8 mouse cellular contexts compared by ENCODE assay signal in genomic region chr12:54697003-54697597, GRCm38 (mm10). TPM values are rescaled to one million over a fixed set of nuclear protein-coding genes. Genes with fewer than 3 reads are reported as not detected.
DNase-seq lines count a peak whose midpoint lies in the region; ATAC-seq and TF ChIP-seq lines count a peak whose summit lies in the region.

No protein-coding gene starts in this region.

- no peak for TF ChIP-seq RAD21 in MEL (IDR thresholded peaks at IDR 0.05; ENCODE audit: low read depth, low read length)

- no peak; a peak in 1 of 4 replicates for TF ChIP-seq EP300 in MEL (IDR thresholded peaks at IDR 0.05; ENCODE audit: low read depth in 1 of 2, low read length in 2 of 2)

- peak; percentile 90 for DNase-seq in heart, adult 11 months
- DNase-seq in MEL (ENCODE audit: low read depth, low spot score), result peak; percentile 95
- peak; percentile 22 for DNase-seq in kidney, adult 18-20 months
- DNase-seq in testis, postnatal 10 days (ENCODE audit: low spot score), result peak; percentile 31
- DNase-seq in layer of hippocampus, adult 8-10 months (ENCODE audit: low spot score in 2 of 2), result no peak

- no peak overlapping the region; the same call in 1 of the 2 replicates for H3K27ac ChIP-seq in heart, embryonic 11.5 days (ENCODE audit: low read depth, low read length)
- H3K27ac ChIP-seq in MEL (ENCODE audit: control insufficient read depth, low read depth, low read length), result 0 out of 2 replicates have a peak overlapping the region, but pooled peaks have one; percentile 3
- H3K27ac ChIP-seq in embryonic facial prominence, embryonic 15.5 days (replicated peaks), result peak overlapping the region; percentile 31; the same call in 1 of the 2 replicates

- TF ChIP-seq CTCF in MEL (IDR thresholded peaks at IDR 0.05 in 2 of 3, conservative IDR thresholded peaks at IDR 0.05 in 1 of 3; ENCODE audit: control insufficient read depth in 1 of 3, insufficient read depth in 1 of 3, low read depth in 2 of 3, low read length in 3 of 3, poor library complexity in 1 of 3, severe bottlenecking in 1 of 3), result no peak

- no peak overlapping the region for H3K4me3 ChIP-seq in heart, embryonic 11.5 days (ENCODE audit: low read depth, low read length)
- H3K4me3 ChIP-seq in MEL (ENCODE audit: control insufficient read depth in 1 of 2, insufficient read depth in 1 of 2, low read depth in 2 of 2, low read length in 2 of 2), result no peak overlapping the region
- H3K4me3 ChIP-seq in embryonic facial prominence, embryonic 15.5 days (replicated peaks), result no peak overlapping the region

- WGBS in heart, embryonic 11.5 days (ENCODE audit: insufficient replicate concordance), result 9% methylated on average over 7 of the region's 7 CpGs
- WGBS in embryonic facial prominence, embryonic 15.5 days, result 6% methylated on average over 7 of the region's 7 CpGs

- H3K36me3 ChIP-seq in heart, embryonic 11.5 days (ENCODE audit: control insufficient read depth, insufficient read depth, low read length), result no peaks in the 10 kb centered on the region
- peaks cover 0 to 11% of the 10 kb centered on the region in 2 experiments; a peak in 2 of 4 replicates for H3K36me3 ChIP-seq in MEL (ENCODE audit: control insufficient read depth in 1 of 2, insufficient read depth in 2 of 2, low read length in 2 of 2)
- peaks cover 8% of the 10 kb centered on the region; the same call in 1 of the 2 replicates for H3K36me3 ChIP-seq in embryonic facial prominence, embryonic 15.5 days

- ATAC-seq in heart, embryonic 11.5 days (replicated peaks; ENCODE audit: insufficient number of reproducible peaks, low FRiP score, low TSS enrichment), result no peak
- ATAC-seq in embryonic facial prominence, embryonic 15.5 days (ENCODE audit: insufficient number of reproducible peaks, low FRiP score, low TSS enrichment, low read depth), result no peak; the same call in 1 of the 2 replicates
- peak; percentile 53 for ATAC-seq in megakaryocyte progenitor cell, adult 5-6 weeks (replicated peaks; ENCODE audit: poor library complexity)

- peaks cover 4% of the 10 kb centered on the region; the same call in 1 of the 2 replicates for H3K4me1 ChIP-seq in heart, embryonic 11.5 days (ENCODE audit: control insufficient read depth, insufficient read depth, low read length)
- peaks cover 3 to 13% of the 10 kb centered on the region in 2 experiments; a peak in 3 of 4 replicates for H3K4me1 ChIP-seq in MEL (ENCODE audit: control insufficient read depth in 1 of 2, insufficient read depth in 2 of 2, low read length in 2 of 2)
- H3K4me1 ChIP-seq in embryonic facial prominence, embryonic 15.5 days, result peaks cover 7% of the 10 kb centered on the region

- no peaks in the 10 kb centered on the region for H3K27me3 ChIP-seq in heart, embryonic 11.5 days (ENCODE audit: control insufficient read depth, insufficient read depth, low read length)
- H3K27me3 ChIP-seq in MEL (ENCODE audit: control insufficient read depth in 1 of 2, insufficient read depth in 2 of 2, low read length in 2 of 2), result no peaks in the 10 kb centered on the region
- no peaks in the 10 kb centered on the region for H3K27me3 ChIP-seq in embryonic facial prominence, embryonic 15.5 days

- peaks cover 9% of the 10 kb centered on the region for H3K79me2 ChIP-seq in MEL (ENCODE audit: control insufficient read depth, insufficient read depth, low read length, poor library complexity)

- H3K9me3 ChIP-seq in heart, embryonic 11.5 days (replicated peaks; ENCODE audit: control insufficient read depth, low read length), result no peaks in the 10 kb centered on the region
- H3K9me3 ChIP-seq in MEL (replicated peaks; ENCODE audit: insufficient read depth, low read length), result no peaks in the 10 kb centered on the region
- no peaks in the 10 kb centered on the region for H3K9me3 ChIP-seq in embryonic facial prominence, embryonic 15.5 days (replicated peaks)

- TF ChIP-seq POLR2A in MEL (IDR thresholded peaks at IDR 0.05; ENCODE audit: control insufficient read depth in 1 of 2, insufficient read depth in 1 of 2, low read depth in 1 of 2, low read length in 2 of 2, poor library complexity in 1 of 2), result peak; percentile 93 to 99

- no peak overlapping the region for H3K9ac ChIP-seq in heart, embryonic 11.5 days (ENCODE audit: low read depth, low read length)
- H3K9ac ChIP-seq in MEL (ENCODE audit: control insufficient read depth, low read depth, low read length, poor library complexity, severe bottlenecking), result no peak overlapping the region
- H3K9ac ChIP-seq in embryonic facial prominence, embryonic 15.5 days, result no peak overlapping the region

- no peak overlapping the region for H3K4me2 ChIP-seq in heart, embryonic 11.5 days
- H3K4me2 ChIP-seq in embryonic facial prominence, embryonic 15.5 days (replicated peaks), result no peak overlapping the region

TF ChIP-seq in MEL, 35 proteins besides CTCF, POLR2A, EP300 and RAD21 (continues in another document):
- TF ChIP-seq ETS1 (IDR thresholded peaks at IDR 0.05; ENCODE audit: low read depth, low read length) (peak; percentile 91), MAFK (IDR thresholded peaks at IDR 0.05; ENCODE audit: borderline replicate concordance, low read depth, low read length) (peak; percentile 26; the same call in 1 of the 2 replicates), GATA1 (IDR thresholded peaks at IDR 0.05; ENCODE audit: low read depth, low read length) (no peak), ELF1 (IDR thresholded peaks at IDR 0.05; ENCODE audit: low read depth, low read length) (no peak), POLR2AphosphoS5 (IDR thresholded peaks at IDR 0.05; ENCODE audit: borderline replicate concordance, low read depth, low read length) (peak; percentile 96), NELFE (IDR thresholded peaks at IDR 0.05; ENCODE audit: low read depth, low read length) (peak; percentile 65; the same call in 1 of the 2 replicates), SIN3A (IDR thresholded peaks at IDR 0.05; ENCODE audit: low read length) (peak; percentile 60), E2F4 (IDR thresholded peaks at IDR 0.05; ENCODE audit: borderline replicate concordance, low read depth, low read length) (no peak), NRF1 (IDR thresholded peaks at IDR 0.05; ENCODE audit: insufficient read depth, low read depth, low read length, poor library complexity, severe bottlenecking) (no peak), SMC3 (IDR thresholded peaks at IDR 0.05; ENCODE audit: low read depth, low read length) (no peak), ZC3H11A (IDR thresholded peaks at IDR 0.05; ENCODE audit: low read depth, low read length) (no peak), HCFC1 (IDR thresholded peaks at IDR 0.05; ENCODE audit: low read depth, low read length) (peak; percentile 71), CHD2 (IDR thresholded peaks at IDR 0.05; ENCODE audit: low read length) (no peak), MXI1 (IDR thresholded peaks at IDR 0.05; ENCODE audit: low read depth, low read length) (no peak), BHLHE40 (IDR thresholded peaks at IDR 0.05; ENCODE audit: borderline replicate concordance, low read depth, low read length) (no peak), RCOR1 (IDR thresholded peaks at IDR 0.05; ENCODE audit: low read depth, low read length) (no peak; the same call in 1 of the 2 replicates), ZKSCAN1 (IDR thresholded peaks at IDR 0.05; ENCODE audit: low read depth, low read length) (no peak), POLR2AphosphoS2 (IDR thresholded peaks at IDR 0.05; ENCODE audit: low read length) (peak; percentile 100), TBP (IDR thresholded peaks at IDR 0.05; ENCODE audit: low read depth, low read length) (peak; percentile 97), TCF12 (IDR thresholded peaks at IDR 0.05; ENCODE audit: low read depth, low read length) (no peak), MAX (IDR thresholded peaks at IDR 0.05; ENCODE audit: low read length) (no peak), MAZ (IDR thresholded peaks at IDR 0.05; ENCODE audit: low read depth, low read length) (no peak), UBTF (IDR thresholded peaks at IDR 0.05; ENCODE audit: borderline replicate concordance, insufficient read depth, low read depth, low read length) (no peak), GABPA (IDR thresholded peaks at IDR 0.05; ENCODE audit: low read depth, low read length) (no peak), MYB (IDR thresholded peaks at IDR 0.05; ENCODE audit: low read depth, low read length) (peak; percentile 71), USF2 (IDR thresholded peaks at IDR 0.05; ENCODE audit: borderline replicate concordance in 1 of 2, insufficient read depth in 1 of 2, low read depth in 1 of 2, low read length in 2 of 2) (no peak), MEF2A (IDR thresholded peaks at IDR 0.05; ENCODE audit: extremely low read depth, insufficient replicate concordance, low read depth, low read length, poor library complexity, severe bottlenecking) (no peak), USF1 (IDR thresholded peaks at IDR 0.05; ENCODE audit: low read depth, low read length) (no peak), TAL1 (IDR thresholded peaks at IDR 0.05; ENCODE audit: low read length) (no peak), JUND (IDR thresholded peaks at IDR 0.05; ENCODE audit: low read depth, low read length) (no peak), KAT2A (conservative IDR thresholded peaks at IDR 0.05; ENCODE audit: low read depth, low read length) (no peak)

RNA-seq across cellular contexts. Expression of gene Eapp, which starts 1.4 kb away (rescaled TPM):
- polyA plus RNA-seq in heart, embryonic 11.5 days (2014; fragmentation: Nextera tagmentation; extraction: Ambion mirVana), result 49.9 and 52.4 TPM in 2 replicates
- 45.6 and 50.4 TPM in 2 replicates for total RNA-seq in MEL (2012; rRNA removed)
- 10 to 100 TPM in 1 of 2 experiments, not detected in 1; 50.7 TPM for polyA plus RNA-seq in MEL (2012; ENCODE audit: insufficient read depth in 1 of 2, insufficient read length in 2 of 2, low read depth in 1 of 2, low replicate concordance in 2 of 2, missing spikeins in 1 of 2)
- 71.1 and 72.6 TPM in 2 replicates for polyA plus RNA-seq in embryonic facial prominence, embryonic 15.5 days (2015; fragmentation: Nextera tagmentation; extraction: Ambion mirVana)
- total RNA-seq in megakaryocyte progenitor cell, adult 5-6 weeks (2015), result 52.0 and 58.7 TPM in 2 replicates
- 42.7 and 75.4 TPM in 2 replicates for total RNA-seq in megakaryocyte progenitor cell, adult 5-6 weeks (2017)
- total RNA-seq in layer of hippocampus, adult 8-10 months (2022), result 10 to 100 TPM; 32.7 to 39.4 (median 36.6) TPM

RNA-seq across cellular contexts. Expression of gene Sptssa, which starts 40.7 kb away (rescaled TPM):
- polyA plus RNA-seq in heart, embryonic 11.5 days (2014; fragmentation: Nextera tagmentation; extraction: Ambion mirVana), result 125 and 140 TPM in 2 replicates
- 58.1 and 88.4 TPM in 2 replicates for total RNA-seq in MEL (2012; rRNA removed)
- polyA plus RNA-seq in MEL (2012; ENCODE audit: insufficient read depth in 1 of 2, insufficient read length in 2 of 2, low read depth in 1 of 2, low replicate concordance in 2 of 2, missing spikeins in 1 of 2), result 100 to 1,000 TPM in 1 of 2 experiments, not detected in 1; 166 TPM
- 190 and 192 TPM in 2 replicates for polyA plus RNA-seq in embryonic facial prominence, embryonic 15.5 days (2015; fragmentation: Nextera tagmentation; extraction: Ambion mirVana)
- total RNA-seq in megakaryocyte progenitor cell, adult 5-6 weeks (2015), result 232 and 247 TPM in 2 replicates
- total RNA-seq in megakaryocyte progenitor cell, adult 5-6 weeks (2017), result 160 and 165 TPM in 2 replicates
- 10 to 100 TPM; 26.2 to 28.0 (median 26.7) TPM for total RNA-seq in layer of hippocampus, adult 8-10 months (2022)

Comparison
In these comparisons a context has a peak if more than half of its experiments do, and no peak if none do; other contexts are left out.
1. DNase-seq: peak in heart, adult 11 months (single experiment), MEL (single experiment), kidney, adult 18-20 months (single experiment) and testis, postnatal 10 days (single experiment); none in layer of hippocampus, adult 8-10 months (0 of 2).